Mouse (Mus musculus) spleen, adult 2 months (tissue): ENCODE results near the gene Dnm1.

Experiments
- CTCF ChIP-seq: fragments of 200-500 bp; IDR thresholded peaks from 2 replicates; pipeline ENCODE4 v1.5.1; 2011; ENCODE audit warnings: mild to moderate bottlenecking, inconsistent platforms; ENCODE audit not compliant: insufficient read depth, insufficient read length, insufficient replicate concordance; ENCODE audit errors: extremely low read depth
- POLR2A ChIP-seq: fragments of 200-500 bp; IDR thresholded peaks from 2 replicates; pipeline ENCODE4 v1.6.1; 2011; ENCODE audit warnings: low read depth, low read length, inconsistent platforms

DNA sequence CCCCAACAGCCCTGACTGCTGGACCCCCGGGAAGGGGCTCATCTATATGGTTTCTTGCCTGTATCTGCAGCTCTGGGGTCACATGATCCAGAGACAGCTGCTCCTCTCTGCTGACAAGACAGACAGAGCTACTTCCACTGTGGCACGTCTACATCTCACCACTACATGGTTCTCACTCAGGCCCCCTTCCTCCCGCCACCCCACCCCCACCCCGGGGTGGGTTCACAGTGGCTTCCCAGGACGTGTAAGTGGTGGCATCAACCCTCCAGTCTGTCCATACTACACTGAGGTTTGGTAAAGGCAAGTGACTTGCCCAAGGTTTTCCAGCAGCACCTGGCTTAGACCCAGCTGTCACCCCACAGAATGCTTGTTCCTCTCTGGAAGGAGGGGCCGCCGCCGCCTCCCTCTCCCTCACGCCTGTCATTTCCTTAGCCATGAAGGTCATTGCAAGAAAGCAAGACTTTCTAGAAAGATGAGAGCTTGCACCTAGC is 1.6 kb downstream of the Dnm1 start:
- no peak for TF ChIP-seq CTCF
- no peak for TF ChIP-seq POLR2A
